In the genomic region with DNA sequence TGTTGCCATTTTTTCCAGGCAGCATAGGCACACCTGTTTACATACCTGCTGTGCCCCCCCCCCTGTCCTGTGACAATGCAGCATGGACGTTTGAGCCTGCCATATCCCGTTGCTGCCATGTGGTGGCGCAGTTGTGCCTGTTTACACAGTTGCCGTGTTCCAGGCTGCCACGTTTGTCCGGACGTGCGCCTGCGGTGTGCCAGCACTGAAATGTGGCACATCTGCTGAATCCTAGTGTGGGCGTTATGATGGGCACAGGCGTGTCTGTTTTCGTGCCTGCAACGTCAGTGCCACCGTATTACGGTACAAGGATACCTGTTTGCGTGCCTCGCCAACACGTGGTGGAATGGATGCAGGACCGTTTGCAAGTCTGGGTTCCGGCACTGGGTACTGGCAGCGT, we compare ENCODE assay signal across 8 mouse cellular contexts. TPM values are rescaled to one million over a fixed set of nuclear protein-coding genes. Genes with fewer than 3 reads are reported as not detected.
DNase-seq lines count a peak whose midpoint lies in the region; ATAC-seq lines count a peak whose summit lies in the region.

No protein-coding gene starts in this region.

- no peak overlapping the region for H3K27ac ChIP-seq in intestine, embryonic 16.5 days (ENCODE audit: low read length)

- no peaks in the 10 kb centered on the region for H3K27me3 ChIP-seq in intestine, embryonic 16.5 days (replicated peaks; ENCODE audit: control insufficient read depth, insufficient read depth, low read length)
- no peaks in the 10 kb centered on the region for H3K27me3 ChIP-seq in splenic B cell, adult 2 months (ENCODE audit: control insufficient read depth, insufficient read depth, low read length, poor library complexity, severe bottlenecking)

- H3K4me3 ChIP-seq in intestine, embryonic 16.5 days (ENCODE audit: low read length) = no peak overlapping the region

- H3K36me3 ChIP-seq in intestine, embryonic 16.5 days (ENCODE audit: control insufficient read depth, insufficient read depth, low read length) = no peaks in the 10 kb centered on the region
- H3K36me3 ChIP-seq in splenic B cell, adult 2 months (ENCODE audit: control insufficient read depth, insufficient read depth, low read length, poor library complexity, severe bottlenecking) = no peaks in the 10 kb centered on the region

- no peak overlapping the region for H3K9ac ChIP-seq in intestine, embryonic 16.5 days (ENCODE audit: low read depth, low read length)

- ATAC-seq in intestine, embryonic 16.5 days = 0 out of 2 replicates have a peak, but pooled peaks have one; percentile 8
- ATAC-seq in megakaryocyte-erythroid progenitor cell, adult 5-6 weeks (replicated peaks; ENCODE audit: low FRiP score, low TSS enrichment, poor library complexity, severe bottlenecking) = peak; percentile 51

- no peaks in the 10 kb centered on the region for H3K4me1 ChIP-seq in intestine, embryonic 16.5 days (ENCODE audit: control insufficient read depth, insufficient read depth, low read length)

- DNase-seq in gastrocnemius, adult 18-20 months (ENCODE audit: low spot score) = peak; percentile 13
- DNase-seq in gastrocnemius, postnatal 25 days = no peak
- DNase-seq in cerebellum, adult 8-10 months = peak; percentile 81
- DNase-seq in forelimb bud, embryonic 11.5 days (ENCODE audit: low read depth, low spot score) = peak; percentile 44
- peak; percentile 72 for DNase-seq in left cerebral cortex, postnatal 4 days
- DNase-seq in splenic B cell, adult 2 months (ENCODE audit: low read depth, low spot score) = peak; percentile 54

- no peaks in the 10 kb centered on the region for H3K9me3 ChIP-seq in intestine, embryonic 16.5 days (ENCODE audit: control insufficient read depth, low read length)

- intact Hi-C loops in left cerebral cortex, postnatal 4 days (cut with DNase I) = no loop called here

- WGBS in intestine, embryonic 16.5 days = 16% methylated on average over 21 of the region's 21 CpGs

- no peak overlapping the region for H3K4me2 ChIP-seq in intestine, embryonic 16.5 days (ENCODE audit: low read depth, low read length)

RNA-seq across cellular contexts. Expression of a gene that starts 41.7 kb away (rescaled TPM):
- under 1 TPM; 0.36 to 0.46 TPM for total RNA-seq in gastrocnemius, adult 18-20 months (2021)
- total RNA-seq in gastrocnemius, postnatal 25 days (2021) = under 1 TPM; 0.24 to 0.26 TPM
- 2.2 and 2.9 TPM in 2 replicates for polyA plus RNA-seq in intestine, embryonic 16.5 days (2015; fragmentation: Nextera tagmentation; extraction: Ambion mirVana)
- total RNA-seq in left cerebral cortex, postnatal 4 days (2021) = 100 to 1,000 TPM; 134 to 150 TPM
- total RNA-seq in megakaryocyte-erythroid progenitor cell, adult 5-6 weeks (2014; fragmentation: Nextera tagmentation) = 0.96 TPM in 1 of 2 replicates, not detected in the other
- total RNA-seq in megakaryocyte-erythroid progenitor cell, adult 5-6 weeks (2017) = 2.1 TPM in 1 of 2 replicates, not detected in the other

Comparison
In these comparisons a context has a peak if more than half of its experiments do, and no peak if none do; other contexts are left out.
1. RNA of a gene that starts 41.7 kb away (total RNA-seq): 134 to 150 TPM in left cerebral cortex, postnatal 4 days; 0.36 to 0.46 TPM in gastrocnemius, adult 18-20 months, 0.24 to 0.26 TPM in gastrocnemius, postnatal 25 days and 0.96 to 2.1 TPM in megakaryocyte-erythroid progenitor cell, adult 5-6 weeks; every median in the first group is over 10 times any median in the second.